Mouse (Mus musculus) ES-E14 (cell line): ENCODE data around the gene Clec12a. TPM values are rescaled to one million over a fixed set of nuclear protein-coding genes. Genes with fewer than 3 reads are reported as not detected.

Experiments used
- DNase-seq: peaks from one replicate; pipeline ENCODE4 v3.0.0-alpha.2; 2013; ENCODE audit warnings: low read depth, low spot score
- H3K27ac ChIP-seq: 2 replicates; pipeline ENCODE4 v1.5.1; 2012; ENCODE audit warnings: low read depth, mild to moderate bottlenecking, low read length, moderate library complexity, mixed read lengths; ENCODE audit not compliant: poor library complexity, insufficient read depth, severe bottlenecking
- H3K36me3 ChIP-seq: 2 replicates; pipeline ENCODE4 v1.6.1; 2012; ENCODE audit warnings: mild to moderate bottlenecking, low read length, moderate library complexity, mixed read lengths; ENCODE audit not compliant: control insufficient read depth, poor library complexity, insufficient read depth, severe bottlenecking
- H3K4me1 ChIP-seq, 2 experiments: fragments of 150-350 bp in 1 of 2; sonication (generic) in 1 of 2; 2 replicates each; pipeline ENCODE4 v1.6.1; 2012; ENCODE audit warnings: low read length in 2 of 2, mild to moderate bottlenecking in 1 of 2, mixed read lengths in 1 of 2; ENCODE audit not compliant: control insufficient read depth in 2 of 2, insufficient read depth in 2 of 2, poor library complexity in 1 of 2
- H3K4me3 ChIP-seq, 2 experiments: fragments of 150-350 bp in 1 of 2; sonication (generic) in 1 of 2; 2 replicates each; pipeline ENCODE4 v1.5.1; 2012; ENCODE audit warnings: low read length in 2 of 2, low read depth in 1 of 2, mild to moderate bottlenecking in 1 of 2, mixed read lengths in 1 of 2; ENCODE audit not compliant: insufficient read depth in 1 of 2, poor library complexity in 1 of 2, severe bottlenecking in 1 of 2
- H3K9ac ChIP-seq: 2 replicates; pipeline ENCODE4 v1.6.1; 2012; ENCODE audit warnings: low read depth, mild to moderate bottlenecking, low read length, mixed read lengths; ENCODE audit not compliant: poor library complexity, insufficient read depth, severe bottlenecking
- H3K9me3 ChIP-seq: fragments of 150-350 bp; sonication (generic); 2 replicates; pipeline ENCODE4 v1.6.1; 2012; ENCODE audit warnings: low read depth, mild to moderate bottlenecking, low read length; ENCODE audit not compliant: control insufficient read depth, insufficient read depth
- CHD2 ChIP-seq: IDR thresholded peaks from 2 replicates; pipeline ENCODE4 v1.6.1; 2014; ENCODE audit warnings: mild to moderate bottlenecking, low read depth, low read length, inconsistent platforms
- HCFC1 ChIP-seq: IDR thresholded peaks from 2 replicates; pipeline ENCODE4 v1.6.1; 2012; ENCODE audit warnings: low read length, inconsistent platforms, borderline replicate concordance; ENCODE audit not compliant: insufficient read depth
- MAFK ChIP-seq: IDR thresholded peaks from 2 replicates; pipeline ENCODE4 v1.6.1; 2014; ENCODE audit warnings: mild to moderate bottlenecking, low read depth, low read length, inconsistent platforms; ENCODE audit not compliant: insufficient read depth
- ZC3H11A ChIP-seq: IDR thresholded peaks from 2 replicates; pipeline ENCODE4 v1.6.1; 2012; ENCODE audit warnings: low read depth, mild to moderate bottlenecking, inconsistent platforms, low read length, borderline replicate concordance
- ZNF384 ChIP-seq: IDR thresholded peaks from 2 replicates; pipeline ENCODE4 v1.6.1; 2012; ENCODE audit warnings: low read depth, low read length, inconsistent platforms
- in situ Hi-C, 2 experiments: fragments of 600-800 bp; cut with MboI; formaldehyde crosslinking; loops; one replicate each; pipeline ENCODE4 v1.15.1; 2025; ENCODE audit warnings: low sequenced_read_pairs in 2 of 2, inconsistent platforms in 1 of 2; ENCODE audit not compliant: unreplicated experiment in 2 of 2
- total RNA-seq: library from RNA; depleted of rRNA; stranded (reverse); fragments of 300-350 nt; gene quantifications from 2 replicates; pipeline ENCODE4 v1.2.3, GENCODE M21; 2012

The Clec12a gene
- total RNA-seq, 1 experiment: not detected

GRCm38 (mm10) chr6:129393087-129393720 is 50.7 kb downstream of the Clec12a start:
- no peaks in the 10 kb centered on the region for H3K4me1 ChIP-seq
- no peak for TF ChIP-seq CHD2
- no peak for TF ChIP-seq HCFC1
- TF ChIP-seq ZC3H11A: no peak
- no peak for TF ChIP-seq MAFK
- no peak for TF ChIP-seq ZNF384
- DNase-seq: no peak
- no peak overlapping the region for H3K27ac ChIP-seq
- H3K36me3 ChIP-seq: no peaks in the 10 kb centered on the region
- no peaks in the 10 kb centered on the region for H3K9me3 ChIP-seq
- in situ Hi-C loops: no loop called here
- H3K4me3 ChIP-seq: no peak overlapping the region
- no peak overlapping the region for H3K9ac ChIP-seq

DNA sequence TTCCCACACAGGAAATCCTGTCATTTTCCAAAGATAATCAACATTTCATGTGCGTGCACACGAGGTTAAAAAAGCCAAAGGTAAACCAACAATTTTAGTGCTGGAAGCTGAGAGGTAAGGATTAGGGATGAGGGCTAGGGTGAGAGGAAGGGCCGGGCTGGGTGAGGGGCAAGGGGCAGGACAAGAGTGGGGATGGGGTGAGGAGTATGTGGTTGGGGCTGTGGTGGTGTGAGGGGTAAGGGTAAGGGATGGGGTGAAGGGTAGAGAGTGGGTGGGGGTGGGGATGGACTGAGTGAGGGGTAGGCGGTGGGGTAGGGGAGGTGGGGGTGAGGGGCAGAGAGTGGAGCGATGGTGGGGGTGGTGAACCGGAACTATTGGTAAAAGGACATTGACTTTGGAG is 51.2 kb downstream of the Clec12a start:
- H3K27ac ChIP-seq: no peak overlapping the region
- TF ChIP-seq ZNF384 (no peak), MAFK (no peak)
- no peaks in the 10 kb centered on the region for H3K9me3 ChIP-seq
- no peak overlapping the region for H3K9ac ChIP-seq
- no peaks in the 10 kb centered on the region for H3K4me1 ChIP-seq
- H3K36me3 ChIP-seq: no peaks in the 10 kb centered on the region
- in situ Hi-C loops: no loop called here
- H3K4me3 ChIP-seq: no peak overlapping the region
- DNase-seq: no peak

DNA sequence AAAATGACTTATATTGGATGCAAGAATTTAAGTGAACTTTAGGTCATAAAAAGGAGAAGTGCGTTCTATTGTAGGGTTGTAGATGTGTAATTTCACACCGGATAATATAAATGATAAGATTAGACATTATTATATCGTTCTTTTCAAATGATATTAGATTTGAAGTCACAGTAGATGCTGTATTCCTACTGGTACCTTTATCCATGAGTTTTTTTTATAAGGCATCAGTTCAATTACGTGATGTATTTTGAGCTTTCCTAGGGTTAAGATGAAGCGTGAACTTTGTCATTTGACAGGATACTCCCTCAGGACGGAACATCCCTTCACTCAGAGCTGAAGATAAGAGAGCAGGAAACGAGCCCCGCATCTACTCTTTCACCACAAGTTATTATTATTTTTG is 54.5 kb downstream of the Clec12a start, which contains the start of gene Clec1b:
TSS of gene Clec1b (plus strand) at position 301 of the 400 bp plus-strand sequence.
- Histone ChIP-seq H3K9me3 (no peaks in the 10 kb centered on the region), H3K4me3 (no peak within 1 kb of the TSS), H3K27ac (no peak within 1 kb of the TSS), H3K36me3 (no peaks in the 10 kb centered on the region), H3K9ac (no peak within 1 kb of the TSS), H3K4me1 (no peaks in the 10 kb centered on the region)
- no peak for DNase-seq
- in situ Hi-C loops: no loop called here
- TF ChIP-seq ZC3H11A: no peak

DNA sequence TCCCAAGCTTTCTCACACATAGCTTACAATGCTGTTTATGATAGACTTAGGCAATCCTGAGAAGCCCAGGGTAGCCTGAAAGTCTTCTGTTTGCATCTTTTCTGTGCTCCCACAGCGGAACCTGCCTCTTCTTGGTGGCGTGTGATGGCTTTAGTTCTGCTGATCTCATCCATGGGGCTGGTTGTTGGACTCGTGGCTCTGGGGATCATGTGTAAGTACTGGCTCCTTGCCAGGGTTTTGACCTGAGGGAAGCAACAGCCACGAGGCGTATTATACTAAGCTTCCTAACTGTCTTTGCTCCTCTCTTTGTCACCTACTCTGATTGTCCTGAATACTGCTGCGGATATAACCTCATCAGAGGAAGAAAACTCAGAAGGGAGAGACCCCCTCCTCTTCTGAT is 57.5 kb downstream of the Clec12a start:
- Histone ChIP-seq H3K9ac (no peak overlapping the region), H3K4me1 (no peaks in the 10 kb centered on the region), H3K4me3 (no peak overlapping the region), H3K36me3 (no peaks in the 10 kb centered on the region), H3K27ac (no peak overlapping the region), H3K9me3 (no peaks in the 10 kb centered on the region)
- DNase-seq: no peak
- in situ Hi-C loops: no loop called here
- no peak for TF ChIP-seq MAFK
- TF ChIP-seq ZC3H11A: no peak
- no peak for TF ChIP-seq CHD2
- TF ChIP-seq HCFC1: no peak
- TF ChIP-seq ZNF384: no peak

- no peak overlapping the region for H3K4me3 ChIP-seq
- TF ChIP-seq HCFC1: no peak
- no peaks in the 10 kb centered on the region for H3K4me1 ChIP-seq
- in situ Hi-C loops: no loop called here
- no peak overlapping the region for H3K27ac ChIP-seq
- no peaks in the 10 kb centered on the region for H3K9me3 ChIP-seq
- no peaks in the 10 kb centered on the region for H3K36me3 ChIP-seq
- DNase-seq: no peak
- no peak overlapping the region for H3K9ac ChIP-seq
These were observed 59.9 kb downstream of the Clec12a start for GRCm38 (mm10) chr6:129402404-129402803.
